Mouse (Mus musculus): ENCODE measurements around the gene Farp1.
A peak's percentile ranks its signal among the peaks of the same experiment; 100 is the strongest.

The Farp1 gene

DNA sequence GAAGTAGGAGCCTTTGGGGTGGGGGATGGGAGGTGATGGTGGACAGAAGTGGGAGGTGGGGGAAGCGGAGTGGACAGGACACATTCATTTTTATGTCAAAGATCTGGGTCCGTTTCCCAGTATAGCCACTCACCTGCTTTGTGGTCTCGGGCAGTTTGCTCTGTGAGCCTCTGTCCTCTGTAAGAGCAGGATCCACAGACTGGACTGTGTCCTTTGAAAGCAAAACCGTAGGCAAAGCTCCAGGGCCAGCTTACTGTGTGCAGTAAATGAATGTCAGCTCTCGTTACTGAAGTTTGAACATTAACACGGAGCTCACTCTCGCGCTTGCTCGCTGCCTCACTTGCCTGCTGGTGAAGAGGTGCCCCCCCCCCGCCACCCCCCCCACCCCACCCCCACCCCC, 110.7 kb downstream of the Farp1 start:
- no peak for DNase-seq (ENCODE audit: low spot score)

DNA sequence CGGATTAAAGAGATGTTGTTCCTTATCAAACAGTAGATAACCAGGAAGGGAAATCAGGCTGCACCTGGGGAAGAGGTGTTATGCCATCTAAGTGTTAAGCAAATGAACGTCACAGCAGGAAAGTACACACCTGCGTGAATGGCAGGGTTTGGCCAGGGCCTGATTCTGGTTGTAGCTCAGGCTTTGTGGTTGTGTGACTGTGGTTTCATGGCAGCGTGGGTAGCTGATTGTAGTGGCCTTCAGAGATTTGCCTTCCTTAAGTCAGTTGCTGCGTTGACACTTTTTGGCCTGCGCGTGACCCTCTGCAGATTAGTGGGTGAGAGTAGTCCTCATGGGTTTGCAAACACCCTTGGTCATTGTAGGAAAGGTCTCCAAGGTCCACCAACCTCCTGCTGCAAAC, 111.2 kb downstream of the Farp1 start:
- DNase-seq (ENCODE audit: low spot score): peak; percentile 66

DNA sequence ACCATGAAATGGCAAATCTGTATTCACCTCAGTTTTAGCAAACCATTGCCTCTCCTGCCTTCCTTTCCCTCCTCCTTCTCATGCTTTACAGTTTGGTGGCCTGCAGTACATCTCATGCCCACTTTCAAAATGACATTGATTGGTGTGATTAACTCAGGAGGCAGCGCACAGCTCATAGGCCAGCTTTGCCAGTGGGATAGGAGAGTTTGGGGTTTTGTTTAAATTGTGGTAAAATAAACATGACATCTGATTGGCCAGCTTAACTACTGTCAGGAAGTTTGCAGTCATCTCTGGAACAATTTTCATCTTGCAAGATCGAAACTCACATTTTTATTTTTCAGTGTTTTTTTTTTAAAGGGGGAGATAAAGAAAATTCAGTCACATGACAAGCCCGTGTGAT, 112.0 kb downstream of the Farp1 start:
- no peak for DNase-seq (ENCODE audit: low spot score)

DNA sequence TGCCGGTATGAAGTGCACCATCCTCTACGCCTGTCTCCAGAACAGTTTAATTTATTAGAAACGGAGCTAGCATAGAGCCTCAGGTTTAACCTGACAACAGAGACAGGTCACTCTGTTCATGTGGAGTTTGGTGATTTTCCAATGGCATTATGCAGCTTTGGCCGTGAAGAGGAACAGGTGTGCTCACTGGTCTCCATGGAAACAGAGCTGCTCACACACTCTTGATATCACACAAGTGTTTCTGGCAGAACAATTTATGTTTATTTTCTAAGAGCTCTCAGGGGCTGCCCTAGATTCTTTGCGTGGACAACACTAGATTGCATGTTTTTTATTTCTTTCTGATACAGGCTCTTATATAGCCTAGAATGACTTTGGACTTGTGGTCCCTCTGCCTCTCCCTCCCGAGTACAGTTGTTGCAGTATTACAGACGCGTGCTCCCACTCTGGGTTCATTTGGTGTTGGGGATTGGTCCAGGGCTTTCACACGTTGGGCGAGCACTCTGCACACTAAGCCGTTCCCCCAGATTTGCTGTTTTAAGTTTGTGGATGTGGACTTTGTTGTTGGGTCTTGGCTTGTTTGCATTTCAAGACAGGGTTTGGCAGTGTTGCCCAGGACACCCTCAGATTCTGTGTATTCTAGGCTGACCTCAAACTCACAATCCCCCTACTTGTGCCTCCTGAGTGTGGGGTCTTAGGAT, 113.2 kb downstream of the Farp1 start:
- peak; percentile 87 for DNase-seq (ENCODE audit: low spot score)

DNA sequence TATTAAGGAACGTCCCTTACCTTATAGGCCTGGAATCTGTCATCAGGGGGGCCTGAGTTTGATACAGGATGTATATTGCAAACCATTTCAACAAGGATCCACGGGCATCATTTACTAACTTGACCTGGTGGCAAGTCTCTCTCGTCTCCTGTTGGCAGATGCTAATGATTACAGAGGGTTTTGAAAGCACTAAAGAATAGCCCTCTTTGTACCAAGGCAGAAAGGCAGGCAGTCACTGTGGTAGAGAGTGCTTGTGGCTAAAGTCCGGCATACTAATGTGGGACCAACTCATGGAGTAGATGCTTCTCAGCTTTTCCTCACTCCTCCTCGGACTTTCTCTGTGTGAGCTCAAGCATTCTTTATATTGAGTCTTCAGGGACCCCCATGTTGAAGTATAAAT, 115.0 kb downstream of the Farp1 start:
- DNase-seq (ENCODE audit: low spot score): no peak

DNA sequence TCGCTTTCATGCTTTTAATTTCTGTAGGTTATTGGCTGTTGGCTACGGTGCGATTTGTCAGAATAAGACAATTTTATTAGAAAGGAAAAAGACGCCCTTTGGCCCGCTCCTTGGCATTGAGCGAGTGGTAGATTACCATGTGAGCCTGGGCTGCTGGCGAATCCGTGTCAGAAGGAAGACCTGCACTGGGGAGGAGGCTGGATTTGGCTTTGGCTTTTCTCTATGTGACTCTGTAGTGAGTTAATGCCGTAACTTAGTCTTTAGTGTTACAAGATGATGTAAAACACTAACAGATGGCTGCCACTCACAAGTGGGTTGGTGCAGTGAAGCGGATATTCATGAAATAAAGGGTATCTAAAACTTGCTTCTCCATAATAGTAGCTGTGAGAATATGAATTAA, 116.8 kb downstream of the Farp1 start:
- no peak for DNase-seq (ENCODE audit: low spot score)

DNA sequence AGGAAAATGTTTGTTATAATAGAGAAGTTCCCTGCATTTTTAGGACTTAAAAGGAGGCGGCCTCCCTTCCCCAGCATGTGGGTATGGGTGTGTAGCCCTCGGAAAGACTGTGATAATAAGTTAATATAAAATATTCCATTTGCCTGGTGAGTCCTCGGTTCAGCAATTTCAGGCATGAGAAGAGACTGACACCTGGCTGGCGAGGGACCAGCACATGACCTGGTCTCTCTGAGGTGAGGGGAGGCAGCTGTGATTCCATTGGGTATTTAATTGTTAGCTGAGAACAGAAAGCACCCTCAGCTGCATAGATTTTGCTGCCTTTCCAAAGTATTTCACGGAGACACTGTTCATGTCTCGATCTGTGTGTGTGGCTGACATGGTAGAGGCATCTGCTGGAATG, 117.8 kb downstream of the Farp1 start:
- DNase-seq (ENCODE audit: low spot score): no peak

DNA sequence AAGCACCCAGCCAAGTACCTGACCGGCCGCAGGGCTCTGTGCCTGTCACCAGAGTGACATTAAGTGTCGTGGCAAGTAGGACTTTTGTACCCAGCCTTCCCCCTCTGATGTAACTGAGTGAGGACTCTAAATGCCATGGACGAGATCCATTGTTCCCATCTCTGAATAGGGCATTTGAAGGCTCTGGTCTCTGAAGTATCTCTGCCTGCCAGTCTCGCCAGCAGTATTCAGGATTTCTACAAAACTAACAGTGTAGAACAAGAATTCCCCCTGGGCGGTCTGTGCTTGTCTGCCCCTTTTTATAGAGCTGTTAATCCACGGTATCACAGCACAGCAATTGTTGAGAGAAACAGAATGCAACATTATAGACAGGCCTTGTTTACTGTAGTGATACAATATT, 118.3 kb downstream of the Farp1 start:
- DNase-seq (ENCODE audit: low spot score): no peak

DNA sequence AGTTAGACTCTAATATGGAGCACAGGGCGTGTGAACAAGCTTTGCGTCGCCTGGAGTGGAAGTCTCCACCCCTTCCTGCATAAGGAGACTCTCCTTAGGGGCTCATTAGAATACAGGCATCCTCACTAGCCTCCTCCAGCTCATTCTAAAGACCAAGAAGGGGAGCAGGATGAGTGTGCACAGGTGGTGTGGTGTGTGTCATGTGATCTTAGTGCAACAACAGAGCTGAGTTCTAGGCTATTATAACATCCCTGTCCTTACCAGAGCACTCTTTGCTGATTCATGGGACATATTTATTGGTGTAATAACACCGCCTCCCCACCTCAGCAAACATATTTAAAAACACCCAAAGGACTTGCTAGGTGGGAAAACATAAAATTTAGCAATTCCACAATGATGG, 120.2 kb downstream of the Farp1 start:
- DNase-seq (ENCODE audit: low spot score): no peak

DNA sequence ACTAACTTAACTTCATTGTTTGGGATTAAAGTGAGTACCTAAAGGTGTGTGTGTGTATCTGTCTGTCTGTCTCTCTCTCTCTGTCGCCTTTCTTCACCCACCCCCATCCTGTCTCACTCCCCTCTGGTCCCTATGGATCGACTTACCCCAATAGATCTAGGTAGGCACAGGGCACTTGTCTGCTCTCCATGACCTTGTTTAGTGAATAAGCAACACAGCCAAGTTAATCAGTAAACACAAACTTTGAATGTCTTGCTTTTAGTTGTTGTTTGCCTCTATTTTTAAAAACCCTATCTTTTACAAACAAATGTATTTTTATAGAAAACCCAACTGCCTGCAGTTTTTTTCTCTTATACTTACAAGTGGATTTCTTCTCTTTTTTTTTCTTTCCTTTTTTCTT, 123.6 kb downstream of the Farp1 start:
- no peak for DNase-seq (ENCODE audit: low spot score)

DNA sequence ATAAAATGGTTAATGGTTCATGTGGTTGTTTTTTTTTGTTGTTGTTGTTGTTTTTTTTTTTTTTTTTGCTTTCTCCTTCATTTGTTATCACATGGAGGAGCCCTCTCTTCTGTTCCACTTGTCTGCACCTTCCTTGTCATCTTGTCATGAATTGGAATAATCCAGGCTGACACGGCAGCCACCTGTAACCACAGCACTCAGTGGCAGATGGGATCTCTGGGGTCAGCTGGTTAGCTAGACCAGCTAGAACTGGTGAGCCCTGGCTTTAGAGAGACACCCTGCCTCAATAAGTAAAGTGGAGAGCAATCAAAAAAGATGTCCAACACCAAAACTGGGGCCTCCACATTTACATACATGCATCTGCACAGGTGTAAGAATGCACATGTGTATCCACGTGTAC, 127.8 kb downstream of the Farp1 start:
- no peak for DNase-seq (ENCODE audit: low spot score)

DNA sequence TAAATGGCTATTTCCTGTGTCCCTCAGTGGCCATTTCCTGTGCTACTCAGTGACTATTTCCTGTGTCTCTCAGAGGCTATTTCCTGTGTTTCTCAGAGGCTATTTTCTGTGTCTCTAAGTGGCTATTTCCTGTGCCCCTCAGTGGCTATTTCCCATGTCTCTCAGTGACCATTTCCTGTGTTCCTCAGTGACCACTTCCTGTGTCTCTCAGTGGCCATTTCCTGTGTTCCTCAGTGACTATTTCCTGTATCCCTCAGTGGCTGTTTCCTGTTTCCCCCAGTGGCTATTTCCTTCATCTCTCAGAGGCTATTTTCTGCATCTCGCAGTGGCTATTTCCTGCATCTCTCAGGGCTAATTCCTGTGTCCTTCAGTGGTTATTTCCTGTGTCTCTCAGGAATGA, 129.9 kb downstream of the Farp1 start:
- DNase-seq (ENCODE audit: low spot score): no peak

DNA sequence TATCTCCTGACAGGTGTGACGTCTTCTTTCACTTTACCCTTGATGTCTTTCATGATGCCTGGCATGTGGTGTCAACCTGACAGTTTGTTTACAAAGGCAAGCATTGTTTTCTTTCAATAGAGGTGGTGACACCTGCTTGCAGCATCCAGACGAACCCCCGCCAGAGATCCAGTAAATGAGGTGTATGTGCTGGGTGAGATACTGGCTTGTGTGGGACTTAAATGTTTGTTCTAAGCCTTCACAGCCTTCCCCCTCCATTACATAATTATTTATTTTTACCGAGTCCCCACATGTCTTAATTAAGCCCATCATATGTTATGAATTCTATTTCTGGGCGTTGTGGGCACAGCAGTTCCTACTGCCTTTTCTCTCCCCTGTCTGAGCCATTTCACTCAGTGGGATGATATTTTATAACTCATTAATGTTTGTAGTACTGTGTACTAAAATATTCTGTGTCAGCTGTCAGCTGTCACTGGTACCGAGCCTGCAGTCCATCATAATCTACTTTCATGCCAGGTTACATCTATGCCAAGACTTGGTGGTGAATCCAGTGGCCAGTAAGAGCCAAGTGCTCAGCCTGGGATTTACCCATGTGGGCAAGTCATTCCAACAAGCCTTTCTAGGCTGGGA, 130.5 kb downstream of the Farp1 start:
- DNase-seq (ENCODE audit: low spot score): no peak

DNA sequence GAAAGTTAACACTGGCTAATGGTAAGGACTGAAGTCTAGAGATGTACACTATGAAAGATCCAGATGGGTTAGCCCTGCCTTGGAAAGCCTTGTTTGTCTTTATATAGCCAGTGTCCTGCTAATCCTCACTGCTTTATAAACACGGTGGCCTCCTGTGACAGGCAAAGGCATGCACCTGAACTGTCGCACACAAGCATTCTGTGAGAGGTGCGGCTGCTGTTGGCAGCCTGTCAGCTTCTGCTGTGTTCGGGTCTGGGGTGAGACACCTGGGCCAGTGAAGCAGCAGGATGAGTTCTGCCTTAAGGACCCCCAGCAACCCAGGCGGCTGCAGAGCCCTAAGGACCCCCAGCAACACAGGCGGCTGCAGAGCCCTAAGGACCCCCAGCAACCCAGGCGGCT, 131.0 kb downstream of the Farp1 start:
- no peak for DNase-seq (ENCODE audit: low spot score)

DNA sequence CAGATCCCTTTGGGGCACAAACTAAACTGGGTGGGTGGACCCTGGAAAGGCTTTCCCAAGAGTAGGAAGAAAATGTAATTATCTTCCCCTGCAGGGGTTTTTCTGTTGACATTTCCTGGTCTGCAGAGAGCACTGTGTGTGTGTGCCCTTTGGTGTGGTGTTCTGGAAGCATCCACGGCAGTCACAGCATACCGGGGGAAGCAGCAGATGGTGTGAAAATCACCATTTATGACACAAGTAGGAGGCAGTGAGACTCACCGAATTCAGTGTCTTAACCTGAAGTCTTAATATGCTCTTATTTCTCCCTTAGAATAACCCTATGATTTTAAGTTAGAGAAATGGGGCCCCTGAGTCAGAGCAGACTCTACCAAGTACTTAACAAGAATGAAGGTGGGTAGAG, 133.7 kb downstream of the Farp1 start:
- no peak for DNase-seq (ENCODE audit: low spot score)

DNA sequence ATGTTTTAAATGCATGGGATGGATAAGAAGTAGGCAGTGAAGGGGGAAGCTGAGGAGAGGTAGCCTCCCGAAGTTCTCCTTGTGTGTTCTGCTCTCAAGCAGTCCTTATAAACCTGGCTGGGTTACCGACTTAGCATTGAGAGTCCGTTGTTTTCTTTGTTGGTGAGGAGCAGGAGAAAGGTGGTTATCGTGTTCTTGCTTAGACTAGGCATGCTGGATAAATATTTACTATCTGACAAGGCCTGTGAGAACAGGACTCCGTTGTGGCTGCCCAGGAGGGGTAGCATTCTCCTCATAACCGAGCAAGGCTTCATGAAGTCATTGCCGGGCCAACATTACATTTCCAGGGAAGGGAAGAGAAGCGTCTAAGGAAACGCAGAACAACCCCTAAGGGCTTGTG, 135.3 kb downstream of the Farp1 start:
- peak; percentile 70 for DNase-seq (ENCODE audit: low spot score)

DNA sequence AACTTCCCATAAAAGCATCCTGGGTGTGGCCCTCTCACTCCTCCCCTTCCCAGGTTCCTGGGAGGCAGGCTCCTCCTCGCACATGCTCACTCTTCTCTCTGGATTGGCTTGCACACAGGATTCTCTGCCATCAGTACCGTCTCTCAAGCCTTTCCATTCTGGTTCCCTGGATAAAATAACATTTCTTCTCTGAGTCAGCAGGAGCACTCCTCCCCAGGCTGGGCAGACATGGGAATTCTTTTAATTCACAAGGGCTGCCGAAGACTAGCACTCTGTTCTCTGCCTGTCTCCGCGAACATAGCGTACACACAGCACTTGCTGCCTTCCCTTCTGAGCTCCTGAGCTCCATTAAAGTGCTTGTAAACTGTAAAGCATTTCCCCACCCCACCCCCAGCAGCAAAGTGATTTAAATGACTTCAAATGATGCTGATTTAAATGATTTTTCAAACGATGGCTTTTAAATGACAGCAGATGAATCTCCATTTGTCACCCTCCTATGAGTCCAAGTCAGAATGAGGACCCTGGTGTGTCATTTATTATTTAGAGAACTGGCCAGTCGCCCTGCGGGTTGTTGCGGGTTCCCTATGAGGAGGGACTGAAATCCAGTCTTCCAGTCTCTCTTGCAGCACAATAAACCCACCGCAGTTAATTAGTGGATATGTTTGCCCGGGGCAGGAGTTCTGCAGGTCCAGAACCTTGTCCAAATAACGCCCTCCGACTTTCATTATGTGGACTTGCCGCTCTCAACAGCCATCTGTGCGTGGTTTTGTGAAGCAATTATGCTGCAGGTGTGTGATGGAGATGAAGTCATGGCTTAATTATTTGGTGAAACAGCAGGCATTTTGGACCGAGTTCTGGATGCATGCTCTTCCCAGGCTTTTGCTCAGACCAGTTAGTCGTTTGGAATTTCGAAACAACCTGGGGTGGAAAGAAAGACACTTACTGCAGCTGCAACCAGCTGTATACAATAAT, 137.4 kb downstream of the Farp1 start:
- DNase-seq (ENCODE audit: low spot score): no peak

DNA sequence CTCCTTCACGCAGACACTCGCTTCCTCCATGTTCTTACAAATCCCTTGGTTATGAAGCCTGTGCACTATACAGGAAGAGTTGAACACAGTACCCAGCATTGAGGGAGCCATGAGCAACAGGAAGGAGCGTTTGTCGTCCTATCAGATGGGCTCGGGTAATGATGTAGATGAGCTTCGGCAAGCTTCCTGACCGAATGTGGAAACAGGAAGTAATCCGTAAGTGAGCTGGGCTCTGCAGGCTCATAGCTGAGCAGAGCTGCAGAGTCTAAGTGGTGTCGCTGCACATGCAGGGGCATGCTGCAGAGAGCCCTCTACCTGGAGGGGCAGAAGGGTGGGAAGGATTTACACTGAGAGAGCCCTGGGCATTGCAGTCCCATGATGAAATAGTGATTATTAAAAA, 140.4 kb downstream of the Farp1 start:
- DNase-seq (ENCODE audit: low spot score): peak; percentile 44

DNA sequence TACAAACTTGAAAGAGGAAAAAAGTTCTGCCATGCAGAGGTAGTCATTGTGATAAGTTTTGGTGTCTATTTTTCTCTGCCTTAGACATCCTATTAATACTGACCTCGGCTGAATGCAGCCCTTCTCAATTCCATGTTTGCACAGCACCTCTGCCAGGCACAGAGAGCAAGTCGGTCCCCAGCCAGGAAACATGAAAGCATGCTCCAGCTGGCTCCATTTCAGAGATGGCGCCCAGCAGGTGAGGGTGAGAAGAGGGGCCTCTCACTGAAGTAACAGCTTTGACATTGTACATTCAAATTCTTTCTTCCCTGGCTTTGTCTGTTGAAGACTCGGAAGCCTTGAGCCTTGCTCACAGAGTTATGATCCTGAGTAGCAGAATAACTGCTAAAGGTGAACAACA, 140.9 kb downstream of the Farp1 start:
- DNase-seq (ENCODE audit: low spot score): no peak

DNA sequence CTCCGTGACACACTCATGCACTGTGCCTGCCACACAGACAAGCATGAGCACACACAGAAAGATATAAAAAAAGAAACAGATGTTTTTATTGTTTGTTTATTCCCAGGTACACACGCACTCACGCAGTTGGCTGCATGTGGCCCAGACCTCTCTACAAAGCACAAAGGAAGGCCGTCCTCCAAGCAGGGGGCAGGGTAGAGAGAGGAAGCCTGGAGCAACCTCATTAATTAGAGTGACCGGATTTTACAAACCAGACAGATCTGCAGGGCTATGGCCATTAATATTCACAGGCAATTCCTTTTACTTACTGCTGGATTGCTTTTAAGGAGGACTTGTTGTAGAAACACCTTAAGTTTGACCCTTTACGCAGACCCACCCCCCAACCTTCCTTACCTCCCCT, 142.9 kb downstream of the Farp1 start:
- DNase-seq (ENCODE audit: low spot score): no peak

DNA sequence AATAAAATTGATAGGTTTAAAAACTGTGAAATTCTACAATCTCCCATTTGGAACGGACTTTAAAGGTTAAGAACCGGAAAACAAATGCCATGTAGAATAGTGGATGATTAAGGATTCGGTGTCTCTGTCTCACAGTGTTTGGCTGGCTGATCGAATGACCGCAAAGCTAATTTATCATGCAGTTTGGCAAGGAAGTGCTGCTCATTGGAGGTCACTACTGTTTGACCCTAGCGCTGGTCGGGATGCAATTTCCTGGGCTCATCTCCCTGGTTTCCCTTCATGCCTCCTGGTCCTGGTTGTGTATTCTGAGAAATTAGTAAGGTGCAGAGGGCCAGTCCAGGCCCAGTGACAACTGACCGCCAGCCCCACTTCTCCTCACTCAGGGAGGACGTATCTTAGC, 145.6 kb downstream of the Farp1 start:
- DNase-seq (ENCODE audit: low spot score): no peak

DNA sequence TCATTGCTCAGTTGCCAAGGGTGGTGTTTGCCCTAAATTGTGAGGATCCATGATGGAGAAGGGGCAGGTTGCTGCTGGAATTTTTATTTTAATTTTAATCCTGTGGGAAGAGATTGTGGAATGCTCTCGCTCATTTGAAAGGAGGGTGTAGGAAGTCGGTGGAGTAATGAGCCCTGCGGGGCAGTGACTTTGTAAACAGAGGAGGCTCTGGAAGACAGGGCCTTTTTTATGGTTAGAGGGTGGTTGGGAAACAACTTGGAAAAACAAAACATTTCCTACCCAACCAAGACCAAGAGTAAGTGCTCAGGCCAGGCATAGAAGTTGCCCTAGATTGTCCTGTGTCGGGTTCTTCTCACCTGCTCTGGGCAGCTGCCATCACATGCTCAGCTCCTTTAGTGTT, 146.8 kb downstream of the Farp1 start:
- no peak for DNase-seq (ENCODE audit: low spot score)

DNA sequence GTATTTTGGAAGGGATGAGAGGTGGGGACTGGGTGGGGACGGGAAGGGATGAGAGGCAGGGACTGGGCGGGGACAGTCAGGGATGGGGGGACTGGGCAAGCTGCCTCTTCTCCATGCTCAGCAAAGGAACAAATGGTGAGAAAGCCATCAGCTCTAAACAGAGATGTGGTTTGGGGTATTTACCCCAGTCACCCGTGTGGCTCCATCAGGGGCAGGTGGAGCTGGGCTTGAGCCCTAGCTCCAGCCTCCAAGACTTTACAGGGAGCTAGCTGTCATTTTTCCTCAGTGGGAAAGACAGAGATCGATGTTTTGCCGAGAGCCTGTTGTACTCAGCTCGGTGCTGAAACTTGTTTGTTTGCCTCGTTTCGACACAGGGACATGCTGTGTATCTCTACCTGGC, 148.0 kb downstream of the Farp1 start:
- DNase-seq (ENCODE audit: low spot score): no peak
